Mouse (Mus musculus): ENCODE measurements around the gene Trp53tg5.

The Trp53tg5 gene

GRCm38 (mm10) chr2:164494126-164494525 lies 20.6 kb upstream of the Trp53tg5 start:
- DNase-seq: no peak

GRCm38 (mm10) chr2:164487812-164488211 lies 14.3 kb upstream of the Trp53tg5 start:
- no peak for DNase-seq

- DNase-seq: no peak
Measured at GRCm38 (mm10) chr2:164487115-164487527, 13.6 kb upstream of the Trp53tg5 start.

GRCm38 (mm10) chr2:164486258-164487114 lies 13.0 kb upstream of the Trp53tg5 start:
- peak; percentile 22 to 47 for DNase-seq

GRCm38 (mm10) chr2:164485681-164486257 lies 12.2 kb upstream of the Trp53tg5 start, which contains the start of gene Dbndd2:
TSS of gene Dbndd2 (plus strand) at chr2:164486106.
- DNase-seq: peak in 1 of 2 experiments; percentile 19

- peak in 1 of 2 experiments; percentile 37 for DNase-seq
Measured at GRCm38 (mm10) chr2:164470254-164470653, 3.3 kb downstream of the Trp53tg5 start.

GRCm38 (mm10) chr2:164466787-164467186 lies 6.7 kb downstream of the Trp53tg5 start:
- DNase-seq: no peak

- no peak for DNase-seq
Measured at GRCm38 (mm10) chr2:164465161-164465560, 8.4 kb downstream of the Trp53tg5 start.

GRCm38 (mm10) chr2:164460745-164461551 lies 12.6 kb downstream of the Trp53tg5 start, which contains the start of gene Gm20458:
TSS of gene Gm20458 (plus strand) at chr2:164460967.
- DNase-seq: peak; percentile 84 to 93

- DNase-seq: no peak
Measured at GRCm38 (mm10) chr2:164458535-164458934, 15.0 kb downstream of the Trp53tg5 start.

- DNase-seq: no peak
Measured at GRCm38 (mm10) chr2:164457942-164458341, 15.6 kb downstream of the Trp53tg5 start.

- peak in 1 of 2 experiments; percentile 37 for DNase-seq
Measured at GRCm38 (mm10) chr2:164456864-164457300, 16.6 kb downstream of the Trp53tg5 start, which contains the start of gene Sys1. TSS of gene Sys1 (plus strand) at chr2:164456964.

GRCm38 (mm10) chr2:164456413-164456812 lies 17.1 kb downstream of the Trp53tg5 start:
- no peak for DNase-seq

- DNase-seq: no peak
Measured at GRCm38 (mm10) chr2:164455421-164456190, 17.9 kb downstream of the Trp53tg5 start.

GRCm38 (mm10) chr2:164454846-164455245 lies 18.7 kb downstream of the Trp53tg5 start:
- DNase-seq: no peak

GRCm38 (mm10) chr2:164453887-164454500 lies 19.5 kb downstream of the Trp53tg5 start:
- no peak for DNase-seq

GRCm38 (mm10) chr2:164453047-164453757 lies 20.3 kb downstream of the Trp53tg5 start:
- DNase-seq: no peak

- no peak for DNase-seq
Measured at GRCm38 (mm10) chr2:164452000-164452676, 21.4 kb downstream of the Trp53tg5 start.

- DNase-seq: no peak
Measured at GRCm38 (mm10) chr2:164449341-164450042, 24.0 kb downstream of the Trp53tg5 start.

- DNase-seq: no peak
Measured at GRCm38 (mm10) chr2:164448921-164449320, 24.6 kb downstream of the Trp53tg5 start.

Data from spleen, adult 18-20 months (tissue).